Mouse (Mus musculus) ovary, postnatal 10 days (tissue): ENCODE measurements around the gene Pou2f3.

ENCODE experiments used
- DNase-seq: peaks from one replicate; pipeline ENCODE4 v3.0.0; 2022; ENCODE audit warnings: low spot score

Gene Pou2f3

DNA sequence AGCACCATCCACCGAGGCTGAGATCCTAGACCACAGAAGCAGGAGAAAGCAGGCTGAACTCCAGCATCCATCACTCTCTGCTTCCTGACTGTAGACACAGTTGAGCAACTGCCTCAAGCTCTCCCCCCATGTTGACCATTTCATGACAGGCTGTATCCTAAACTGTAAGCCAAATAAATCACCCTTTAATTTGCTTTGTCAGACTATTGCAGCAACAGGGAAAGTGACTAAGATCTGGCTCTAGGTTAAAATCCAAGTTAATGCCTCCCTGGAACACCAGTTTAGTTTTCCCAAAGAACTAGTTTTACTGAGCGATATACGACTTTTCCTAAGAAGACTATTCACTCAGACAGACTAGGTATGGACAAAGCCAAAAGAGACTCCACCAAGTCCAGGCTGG lies 131.5 kb downstream of the Pou2f3 start:
- DNase-seq: no peak

GRCm38 (mm10) chr9:43076163-43076562 lies 134.0 kb downstream of the Pou2f3 start:
- no peak for DNase-seq

DNA sequence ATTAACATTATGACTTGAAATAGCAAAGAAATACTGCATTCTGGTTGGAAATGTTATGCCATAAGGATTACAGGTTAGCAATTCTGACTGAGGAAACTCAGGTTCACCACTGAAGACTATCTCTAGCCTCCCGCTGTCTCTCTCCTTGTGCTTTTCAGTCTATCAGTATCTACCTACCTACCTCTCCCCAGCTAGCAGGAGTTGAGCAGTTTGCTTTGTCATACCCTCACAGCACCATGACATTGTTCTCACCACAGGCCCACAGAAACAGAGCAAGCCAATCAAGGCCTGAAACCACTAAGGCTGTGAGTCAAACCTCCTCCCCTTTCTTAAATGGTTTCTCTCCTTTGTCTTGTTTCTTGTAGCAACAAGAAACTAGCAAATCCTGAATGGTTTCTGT lies 135.6 kb downstream of the Pou2f3 start:
- DNase-seq: no peak
